Mouse (Mus musculus) lung, adult 2 months (tissue): ENCODE measurements around the gene Gm20219.

Experiments used
- CTCF ChIP-seq: fragments of 200-500 bp; IDR thresholded peaks from 2 replicates; pipeline ENCODE4 v1.5.1; 2011; ENCODE audit warnings: mild to moderate bottlenecking, low read length, control low read depth; ENCODE audit not compliant: insufficient read depth
- POLR2A ChIP-seq: fragments of 200-500 bp; IDR thresholded peaks from 2 replicates; pipeline ENCODE4 v1.6.1; 2011; ENCODE audit warnings: low read depth, mild to moderate bottlenecking, control low read depth, low read length, borderline replicate concordance; ENCODE audit errors: extremely low read depth

DNA sequence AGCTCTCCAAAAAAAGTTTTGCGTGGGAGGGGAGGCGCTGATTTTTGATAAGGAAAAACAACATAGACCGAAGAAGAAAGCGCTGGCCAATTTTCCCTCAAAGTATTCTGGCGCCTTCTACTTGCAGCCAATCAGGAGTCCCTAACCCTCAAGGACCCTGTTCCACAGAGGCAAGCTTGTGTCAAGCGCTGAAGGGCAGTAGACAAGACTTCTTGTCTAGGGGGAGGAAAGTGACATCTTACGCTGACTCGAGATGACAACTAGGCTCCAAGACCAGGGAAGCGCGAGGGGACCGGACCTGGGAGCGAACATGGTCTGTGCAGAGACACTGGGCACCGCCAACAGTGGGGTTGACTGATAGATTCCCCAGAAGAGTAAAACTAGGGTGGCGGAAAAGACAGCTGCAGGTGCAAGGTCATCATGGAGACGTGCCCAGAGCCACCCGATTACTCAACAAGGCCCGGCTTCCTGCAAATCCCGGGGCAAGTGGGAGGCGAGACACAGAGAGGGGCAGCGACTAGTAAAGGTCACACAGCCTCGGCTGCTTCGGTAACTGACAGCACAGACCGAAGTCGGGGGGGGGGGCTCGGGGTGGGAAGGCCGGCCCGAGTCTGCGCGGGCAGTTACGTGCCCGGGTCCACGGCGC, 29.5 kb upstream of the Gm20219 start:
- no peak for TF ChIP-seq POLR2A
- no peak for TF ChIP-seq CTCF
